Mouse (Mus musculus) Muller cell, postnatal 12 days (primary cell): ENCODE measurements at regions not wholly inside any gene's neighbourhood (a gene's known extent, or its start where the extent isn't known, plus 50 kb on each side); places are given as distances from the start of the nearest gene placed in this dataset.

Source experiments
- DNase-seq: peaks from one replicate; pipeline ENCODE4 v3.0.0-alpha.2; 2015; ENCODE audit errors: inconsistent ontology term

DNA sequence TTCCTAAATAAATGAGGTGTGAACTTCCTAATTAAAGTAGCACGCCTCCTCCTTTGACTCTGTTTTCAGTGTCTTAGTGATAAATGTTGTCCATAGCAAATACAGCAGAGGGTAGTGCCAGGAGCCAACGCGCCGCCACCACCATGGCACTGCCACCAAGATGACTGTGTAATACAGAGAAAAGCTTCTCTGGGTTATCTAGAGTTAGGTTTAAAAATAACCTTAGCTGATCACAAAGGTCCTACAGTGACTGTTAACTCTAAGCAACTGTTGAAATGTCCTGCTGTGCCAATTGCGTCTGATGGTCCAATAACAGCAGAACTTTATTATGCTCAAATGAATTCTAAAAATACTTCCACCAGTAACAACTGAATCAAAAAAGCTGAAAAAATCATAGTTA is 186.1 kb upstream of the Hand2 start:
- DNase-seq: no peak

DNA sequence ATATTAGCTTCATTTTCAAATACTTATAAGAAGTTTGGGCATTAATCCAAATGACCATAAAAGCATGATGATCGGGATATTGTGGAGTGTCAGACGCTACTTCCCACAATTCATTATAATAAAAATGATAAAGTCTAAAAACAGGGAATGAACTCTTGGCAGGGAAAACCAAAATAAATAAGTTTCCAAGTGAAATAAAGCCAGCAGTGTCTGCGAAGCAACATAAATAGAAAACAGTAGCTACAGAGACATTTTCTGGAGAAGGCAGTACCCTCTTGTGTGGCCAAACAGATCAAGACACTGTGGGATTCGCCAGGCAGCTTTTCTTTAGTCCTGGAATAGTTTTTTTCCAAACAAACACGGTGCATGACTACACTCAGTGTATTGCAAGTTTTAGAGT is 172.7 kb upstream of the Hand2 start:
- DNase-seq: no peak

DNA sequence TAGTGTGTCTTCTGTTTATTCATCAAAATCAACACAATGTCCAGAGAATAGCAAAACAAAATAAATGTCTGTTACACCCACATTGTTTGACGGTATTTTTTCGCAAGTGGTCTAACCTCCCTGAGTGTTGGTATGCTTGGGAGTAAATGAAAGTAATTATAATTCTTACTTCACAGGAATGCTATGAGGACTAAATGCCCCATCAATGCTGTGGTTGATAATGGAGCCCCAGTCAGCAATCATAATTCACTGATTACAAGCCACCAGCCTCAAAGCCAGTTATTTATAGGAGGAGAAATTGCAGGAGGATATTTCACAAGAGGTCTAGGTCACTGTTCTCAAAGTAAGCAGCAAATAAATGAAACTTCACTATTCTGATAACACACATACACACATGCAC is 129.6 kb upstream of the Hand2 start:
- DNase-seq: peak; percentile 13

DNA sequence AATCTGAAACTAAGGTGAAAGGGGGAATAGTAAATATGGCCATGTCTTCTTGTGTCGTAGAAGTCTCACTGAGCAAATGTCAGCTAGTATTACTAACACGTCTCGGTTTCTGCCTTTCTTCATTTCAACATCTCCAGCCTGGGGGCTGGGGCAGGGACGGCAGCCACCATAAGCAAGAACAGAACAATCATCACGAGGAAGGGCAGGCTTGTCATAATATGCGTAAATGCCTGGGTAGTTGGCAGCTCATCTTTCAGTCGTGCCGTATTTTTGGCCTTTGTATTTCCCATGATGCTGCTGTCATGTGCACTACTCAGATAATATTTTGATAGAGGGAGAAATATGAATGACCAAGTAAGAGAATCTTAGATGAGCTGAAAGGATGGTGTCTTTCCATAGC is 120.5 kb upstream of the Hand2 start:
- DNase-seq: no peak

DNA sequence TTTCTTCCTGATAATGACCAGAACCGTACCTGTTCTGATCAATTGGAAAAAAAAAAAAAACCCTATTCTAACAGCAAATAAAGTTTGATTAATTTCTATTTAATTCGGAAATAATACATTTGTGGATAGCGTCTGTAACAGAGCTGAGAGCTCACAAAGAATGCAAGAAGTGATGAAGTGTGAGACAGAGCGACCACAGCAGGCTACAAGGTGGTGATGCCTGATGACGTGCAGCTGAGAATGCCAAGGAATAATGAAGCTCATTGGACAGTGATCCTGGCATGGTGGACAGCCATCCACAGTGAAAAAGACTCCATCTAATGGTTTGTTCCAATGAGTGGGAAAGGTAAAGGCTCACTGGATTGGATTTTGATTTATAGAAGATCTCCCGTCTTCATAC is 111.2 kb upstream of the Hand2 start:
- DNase-seq: no peak

DNA sequence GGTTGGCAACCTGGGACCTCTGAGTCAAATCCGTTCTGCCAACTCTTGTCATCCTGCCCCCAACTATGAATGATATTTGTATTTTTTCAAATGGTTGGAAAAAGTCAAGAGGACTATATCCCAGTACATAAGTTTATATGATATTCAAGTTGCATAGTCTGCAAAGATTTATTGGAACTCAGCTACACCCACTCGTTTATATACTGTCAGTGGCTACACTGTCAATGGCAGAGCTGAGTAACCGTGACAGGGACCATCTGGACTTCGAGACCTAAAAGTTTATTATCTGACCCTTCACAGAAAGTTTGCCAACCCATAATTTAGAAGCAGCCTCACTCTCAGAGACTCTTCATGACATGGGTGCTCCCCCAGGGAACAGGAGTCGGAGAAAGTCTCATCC is 107.7 kb upstream of the Hand2 start:
- no peak for DNase-seq

DNA sequence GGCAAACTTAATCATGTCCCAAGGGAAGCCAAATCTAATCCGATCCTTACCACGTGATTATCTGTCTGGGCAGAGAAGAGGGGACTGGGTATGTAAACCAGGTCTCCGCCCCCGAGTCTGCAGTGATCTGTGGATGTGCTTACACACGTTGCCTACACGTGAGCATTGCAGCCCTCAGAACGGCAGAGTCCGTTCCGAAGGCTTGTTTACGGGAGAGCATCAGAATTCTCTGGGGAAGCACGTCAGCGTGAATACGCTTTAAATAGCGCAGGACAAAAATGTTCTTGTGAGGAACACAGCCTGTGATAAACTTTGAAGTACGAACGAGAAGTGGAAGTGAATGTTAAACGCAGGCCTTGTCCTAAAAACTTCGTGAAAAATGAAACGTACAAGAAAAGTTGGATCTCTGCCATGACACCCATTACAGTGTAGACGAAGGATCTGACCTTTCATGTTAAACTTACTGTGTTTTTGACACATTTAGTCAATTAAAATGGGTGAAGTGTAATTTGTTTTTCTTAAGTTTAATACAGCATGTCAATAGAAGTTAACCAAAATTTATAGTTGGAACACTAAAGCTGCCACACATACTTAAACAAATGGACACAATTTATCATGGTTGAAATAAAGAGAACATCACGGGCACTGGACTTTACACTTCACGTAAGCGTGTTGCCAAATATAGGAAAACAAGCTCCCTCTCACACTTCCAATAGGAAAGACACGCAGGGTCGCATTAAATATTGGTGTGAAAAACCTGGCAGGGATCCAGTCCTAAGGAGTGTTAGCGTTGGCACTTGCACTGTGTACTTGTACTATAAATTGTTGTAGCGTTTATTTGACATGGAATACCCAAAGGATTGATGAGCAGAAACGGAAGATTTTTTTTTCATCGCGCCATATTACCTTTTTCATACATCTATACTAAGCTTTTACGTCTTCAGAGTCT is 106.5 kb upstream of the Hand2 start:
- DNase-seq: no peak

DNA sequence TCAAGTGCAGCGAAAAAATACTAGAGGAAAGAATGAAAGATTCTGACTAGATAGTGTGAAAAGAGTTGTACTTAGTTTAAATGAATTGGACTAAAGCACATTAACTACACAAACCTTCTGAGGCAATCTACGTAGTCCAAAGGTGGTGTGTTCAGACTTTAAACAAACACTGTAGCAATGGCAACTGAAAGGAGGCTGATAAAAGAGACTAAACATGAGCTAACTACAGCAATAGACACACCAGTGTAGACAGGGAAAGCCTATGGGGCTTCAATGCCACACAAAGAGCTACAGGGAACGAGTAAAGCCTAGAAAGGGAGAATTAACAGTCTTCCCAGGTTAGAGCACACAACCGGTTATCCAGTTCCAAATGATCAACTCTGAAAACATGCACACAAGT is 90.2 kb upstream of the Hand2 start:
- DNase-seq: no peak

DNA sequence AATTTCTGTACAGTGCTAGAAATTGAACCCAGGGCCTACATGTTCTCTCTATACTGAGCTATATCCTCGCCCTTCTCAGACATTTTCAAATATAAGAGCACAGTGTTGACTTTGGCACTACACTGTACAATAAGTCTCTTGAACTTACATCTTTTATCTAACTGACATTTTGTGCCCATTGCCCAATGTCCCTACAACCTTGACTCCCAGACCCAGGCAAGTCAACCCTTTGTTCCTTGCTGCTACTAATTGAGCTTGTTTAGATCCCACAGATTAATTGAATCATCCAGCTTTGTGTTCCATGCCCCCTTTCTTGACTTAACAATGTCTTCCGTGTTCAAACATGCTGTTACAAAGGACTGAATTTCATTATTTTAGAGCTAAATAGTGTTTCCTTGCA is 78.5 kb upstream of the Hand2 start:
- DNase-seq: no peak

DNA sequence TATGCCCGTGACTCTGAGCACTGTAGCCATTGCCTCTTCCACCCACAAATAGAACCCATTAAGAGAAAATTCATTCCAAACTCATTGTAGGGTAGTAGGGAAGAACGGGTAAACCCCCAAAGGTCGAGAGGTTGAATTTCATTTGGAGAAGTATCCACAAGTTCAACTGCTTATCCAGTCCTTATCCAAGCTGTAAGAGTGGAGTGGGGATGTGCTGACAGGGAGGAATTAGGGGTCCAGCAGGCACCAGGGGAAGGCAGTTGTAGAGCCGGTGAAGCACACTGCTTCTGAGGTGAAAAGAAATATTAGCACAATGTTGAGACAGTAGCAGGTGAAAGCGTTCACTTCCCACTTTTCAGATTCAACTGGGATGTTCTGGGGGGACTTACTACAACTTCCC is 71.7 kb upstream of the Hand2 start:
- no peak for DNase-seq
